Mouse (Mus musculus) ES-Bruce4 (cell line): ENCODE measurements at regions not wholly inside any gene's neighbourhood (a gene's known extent, or its start where the extent isn't known, plus 50 kb on each side); places are given as distances from the start of the nearest gene placed in this dataset.

Experiments
- CTCF ChIP-seq: IDR thresholded peaks from one replicate; pipeline ENCODE4 v1.8.1; 2011; ENCODE audit warnings: low read depth, low read length
- EP300 ChIP-seq: IDR thresholded peaks from 2 replicates; pipeline ENCODE4 v1.6.1; 2011; ENCODE audit warnings: low read depth, low read length; ENCODE audit not compliant: insufficient read depth
- POLR2A ChIP-seq: IDR thresholded peaks from one replicate; pipeline ENCODE4 v1.8.1; 2011; ENCODE audit warnings: low read length; ENCODE audit not compliant: insufficient read depth

- TF ChIP-seq POLR2A, result no peak
- TF ChIP-seq EP300, result no peak
- no peak for TF ChIP-seq CTCF
These were observed 436.2 kb downstream of the Sox11 start for GRCm38 (mm10) chr12:26906126-26906525.
